ENCODE assay signal across 8 mouse cellular contexts in genomic region chr2:173020430-173020829, GRCm38 (mm10). TPM values are rescaled to one million over a fixed set of nuclear protein-coding genes. Genes with fewer than 3 reads are reported as not detected.
A peak's percentile ranks its signal among the peaks of the same experiment; 100 is the strongest.
DNase-seq lines count a peak whose midpoint lies in the region; ATAC-seq and TF ChIP-seq lines count a peak whose summit lies in the region.

Rbm38 (plus strand) TSS chr2:173020498.

- no peaks in the 10 kb centered on the region for H3K9me3 ChIP-seq in intestine, embryonic 14.5 days (ENCODE audit: control insufficient read depth, low read length)

- peaks cover 8% of the 10 kb centered on the region for H3K27me3 ChIP-seq in intestine, embryonic 14.5 days (replicated peaks; ENCODE audit: control insufficient read depth, insufficient read depth, low read length)

- peak within 1 kb of the TSS; percentile 85 for H3K4me2 ChIP-seq in intestine, embryonic 14.5 days (ENCODE audit: low read length)

- no peak for ATAC-seq in intestine, embryonic 14.5 days (replicated peaks; ENCODE audit: low FRiP score, low TSS enrichment, low read depth)
- ATAC-seq in monocyte, adult 5-6 weeks (replicated peaks; ENCODE audit: insufficient number of reproducible peaks, low FRiP score, low TSS enrichment, poor library complexity, severe bottlenecking): no peak

- H3K4me3 ChIP-seq in layer of hippocampus, adult 2 months: peak within 1 kb of the TSS; percentile 49
- peak within 1 kb of the TSS; percentile 83 for H3K4me3 ChIP-seq in intestine, embryonic 14.5 days (ENCODE audit: low read depth, low read length)

- TF ChIP-seq CTCF in layer of hippocampus, adult 2 months (conservative IDR thresholded peaks at IDR 0.05): no peak

- no peak for DNase-seq in layer of hippocampus, adult 2 months (ENCODE audit: low spot score in 2 of 2)
- no peak for DNase-seq in layer of hippocampus, adult 9-11 months
- no peak for DNase-seq in adrenal gland, postnatal 14 days
- no peak for DNase-seq in gastrocnemius, postnatal 10 days
- no peak for DNase-seq in intestine, embryonic 14.5 days (ENCODE audit: low spot score)
- DNase-seq in embryo, embryonic 10.5 days (ENCODE audit: low spot score): no peak
- DNase-seq in lung, postnatal 4 days: no peak

- no peak within 1 kb of the TSS for H3K27ac ChIP-seq in layer of hippocampus, adult 2 months
- no peak within 1 kb of the TSS for H3K27ac ChIP-seq in intestine, embryonic 14.5 days (ENCODE audit: low read depth)

- H3K36me3 ChIP-seq in intestine, embryonic 14.5 days (ENCODE audit: control insufficient read depth, insufficient read depth, low read length): peaks cover 6% of the 10 kb centered on the region; the same call in 1 of the 2 replicates

- peaks cover 24% of the 10 kb centered on the region for H3K4me1 ChIP-seq in intestine, embryonic 14.5 days (replicated peaks; ENCODE audit: control insufficient read depth, insufficient read depth, low read length)

- peak within 1 kb of the TSS; percentile 25; the same call in 1 of the 2 replicates for H3K9ac ChIP-seq in intestine, embryonic 14.5 days (ENCODE audit: low read length)

- 32% methylated on average over 11 of the region's 11 CpGs for WGBS in intestine, embryonic 14.5 days

RNA-seq across cellular contexts. Expression of gene Rbm38, which starts in this region (rescaled TPM):
- 1 to 10 TPM; 3.0 to 4.5 TPM for total RNA-seq in layer of hippocampus, adult 2 months (2021)
- 31.6 and 36.2 TPM in 2 replicates for total RNA-seq in adrenal gland, postnatal 14 days (2021)
- total RNA-seq in gastrocnemius, postnatal 10 days (2021): 100 to 1,000 TPM; 121 to 129 TPM
- polyA plus RNA-seq in intestine, embryonic 14.5 days (2014; fragmentation: Nextera tagmentation; extraction: Ambion mirVana): 49.4 and 53.0 TPM in 2 replicates
- 37.6 to 41.8 TPM (median 37.7 TPM) in 3 replicates for total RNA-seq in monocyte, adult 5-6 weeks (2017)
